Mouse (Mus musculus): ENCODE results near the gene Tmem237. TPM values are rescaled to one million over a fixed set of nuclear protein-coding genes. Genes with fewer than 3 reads are reported as not detected.

The Tmem237 gene
- total RNA-seq, 2 experiments from 2014 or later = 11.6 to 16.4 TPM

- ATAC-seq (replicated peaks; ENCODE audit: poor library complexity, severe bottlenecking) = no peak
These were observed 18.1 kb downstream of the Tmem237 start for GRCm38 (mm10) chr1:59102071-59102470.

- no peak for ATAC-seq (replicated peaks; ENCODE audit: poor library complexity, severe bottlenecking)
These were observed 19.2 kb downstream of the Tmem237 start for GRCm38 (mm10) chr1:59101020-59101419.

DNA sequence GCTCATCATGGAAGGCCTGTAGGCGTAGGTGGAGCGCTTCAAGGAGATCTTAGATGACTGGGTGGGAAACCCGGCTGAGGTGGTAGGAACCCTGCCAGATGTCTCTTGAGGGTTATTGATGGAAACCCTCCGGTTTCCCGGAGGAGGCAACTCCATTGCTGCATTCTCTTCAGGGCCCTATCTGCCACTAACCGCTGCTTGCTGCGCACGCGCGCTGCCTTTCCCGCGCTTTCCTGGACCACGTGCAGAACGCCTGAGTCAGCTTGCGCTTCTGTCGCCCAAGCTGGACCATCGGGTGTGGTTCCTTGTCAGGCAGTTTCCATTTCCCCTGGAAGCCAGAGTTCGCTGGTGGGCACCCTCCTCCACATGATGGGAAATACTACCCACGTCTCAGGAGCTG is 25.5 kb downstream of the Tmem237 start, which contains the start of gene C2cd6:
TSS of gene C2cd6 (minus strand) at position 196 of the 400 bp plus-strand sequence.
- ATAC-seq (replicated peaks; ENCODE audit: poor library complexity, severe bottlenecking) = no peak

DNA sequence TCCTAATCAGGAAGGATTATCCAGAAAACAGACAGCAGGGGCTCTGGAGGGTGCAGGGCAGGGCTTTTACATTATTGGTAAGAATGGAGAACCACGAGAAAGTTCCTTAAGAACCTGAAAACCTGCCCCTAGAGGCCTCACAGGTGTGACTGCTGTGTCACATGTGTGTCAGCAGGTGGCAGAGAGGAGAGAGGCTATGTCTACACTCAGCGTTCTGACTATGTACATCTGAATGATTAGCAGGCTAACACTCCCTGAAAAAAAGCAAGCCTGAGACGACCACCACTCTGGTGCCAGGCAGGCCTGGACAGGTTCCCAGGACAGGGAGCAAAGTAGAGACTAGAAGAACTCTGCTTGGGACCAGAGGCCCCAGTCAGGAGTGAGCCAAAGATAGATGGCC is 49.3 kb downstream of the Tmem237 start:
- no peak for ATAC-seq (replicated peaks; ENCODE audit: poor library complexity, severe bottlenecking)

DNA sequence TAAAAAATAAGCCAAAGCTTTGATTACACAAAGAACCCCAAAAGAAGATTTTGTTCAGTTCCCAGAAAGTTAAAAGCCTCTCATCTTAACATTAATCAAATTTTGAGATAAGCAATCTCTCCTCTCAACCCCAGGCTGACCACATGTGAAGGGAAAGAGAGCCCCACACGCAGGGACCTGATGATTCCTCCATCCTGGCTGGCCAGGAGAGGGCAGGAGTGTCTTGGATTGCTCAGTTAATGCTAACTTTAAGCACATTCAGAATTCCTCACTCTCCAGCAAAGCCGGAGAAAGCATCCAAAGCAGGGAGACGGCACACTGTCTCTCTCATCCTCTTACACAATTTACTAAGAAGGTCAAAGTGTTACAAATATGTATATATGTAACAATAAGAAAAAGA is 52.2 kb downstream of the Tmem237 start:
- no peak for ATAC-seq (replicated peaks; ENCODE audit: poor library complexity, severe bottlenecking)

GRCm38 (mm10) chr1:59063697-59064096 is 56.5 kb downstream of the Tmem237 start:
- no peak for ATAC-seq (replicated peaks; ENCODE audit: poor library complexity, severe bottlenecking)

GRCm38 (mm10) chr1:59056955-59057354 is 63.3 kb downstream of the Tmem237 start:
- no peak for ATAC-seq (replicated peaks; ENCODE audit: poor library complexity, severe bottlenecking)

DNA sequence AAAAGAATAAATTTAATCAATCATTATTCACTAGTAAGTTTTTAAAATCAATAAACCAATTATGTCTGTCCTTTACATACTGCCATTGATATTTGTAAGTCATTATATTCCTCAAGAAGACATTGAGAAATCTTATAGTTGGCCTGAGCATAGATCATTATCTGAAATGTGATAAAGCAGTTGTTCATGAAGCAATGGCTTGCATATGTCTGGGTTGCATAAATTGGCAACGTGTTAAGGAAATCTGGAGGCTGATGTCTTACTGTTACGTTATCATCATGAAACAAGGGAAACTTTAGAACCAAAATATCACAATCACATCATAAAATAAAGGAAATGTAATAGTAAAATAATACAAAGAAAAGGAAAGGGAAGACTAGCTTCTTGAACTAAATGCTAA is 68.9 kb downstream of the Tmem237 start:
- peak; percentile 37; the same call in 1 of the 2 replicates for ATAC-seq (replicated peaks; ENCODE audit: poor library complexity, severe bottlenecking)

Other genes starting within 250 kb of the Tmem237 start
- gene Trak2, start 147.0 kb downstream of the Tmem237 start, total RNA-seq (2014; fragmentation: Nextera tagmentation) = 14.5 and 20.0 TPM in 2 replicates
- gene Trak2, start 147.0 kb downstream of the Tmem237 start, total RNA-seq (2017) = 18.6 and 20.1 TPM in 2 replicates
- 15.4 and 15.5 TPM in 2 replicates for gene Stradb, start 146.9 kb downstream of the Tmem237 start, total RNA-seq (2014; fragmentation: Nextera tagmentation)
- gene Stradb, start 146.9 kb downstream of the Tmem237 start, total RNA-seq (2017) = 8.7 and 16.2 TPM in 2 replicates
- gene C2cd6, start 25.5 kb downstream of the Tmem237 start, total RNA-seq (2014; fragmentation: Nextera tagmentation) = not detected in 2 replicates
- gene C2cd6, start 25.5 kb downstream of the Tmem237 start, total RNA-seq (2017) = not detected in 2 replicates
- 2.1 and 2.9 TPM in 2 replicates for gene Mpp4, start 43.0 kb upstream of the Tmem237 start, total RNA-seq (2014; fragmentation: Nextera tagmentation)
- 0.39 TPM in 1 of 2 replicates, not detected in the other for gene Mpp4, start 43.0 kb upstream of the Tmem237 start, total RNA-seq (2017)
- 7.3 and 9.8 TPM in 2 replicates for gene Als2, start 116.8 kb upstream of the Tmem237 start, total RNA-seq (2014; fragmentation: Nextera tagmentation)
- 9.3 and 10.0 TPM in 2 replicates for gene Als2, start 116.8 kb upstream of the Tmem237 start, total RNA-seq (2017)
- gene Cdk15, start 136.5 kb upstream of the Tmem237 start, total RNA-seq (2014; fragmentation: Nextera tagmentation) = not detected in 2 replicates
- gene Cdk15, start 136.5 kb upstream of the Tmem237 start, total RNA-seq (2017) = not detected in 2 replicates

Data from granulocyte monocyte progenitor cell, adult 5-6 weeks (primary cell).